Comparison of ENCODE assay signal across 9 mouse cellular contexts in the genomic region with DNA sequence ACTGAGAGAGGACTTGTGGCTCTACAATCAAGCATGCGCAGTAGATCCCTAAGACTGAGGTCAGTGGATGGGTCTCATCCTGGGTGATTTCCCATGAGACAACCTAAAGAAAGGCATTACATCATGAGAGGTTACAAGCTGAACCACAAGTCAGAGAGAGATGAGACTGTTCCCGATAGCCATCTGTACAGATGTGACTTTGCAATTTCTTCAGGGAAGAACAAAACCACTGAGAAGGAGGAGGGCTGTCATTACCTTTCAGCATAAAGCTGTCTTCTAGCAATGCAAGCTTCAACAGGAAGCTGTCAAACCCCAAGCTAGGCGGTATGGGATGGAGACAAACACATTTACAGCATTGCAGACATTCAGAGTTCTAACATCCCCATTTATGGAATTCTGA.
DNase-seq lines count a peak whose midpoint lies in the region; ATAC-seq lines count a peak whose summit lies in the region.
"Had no signal": no experiment of that assay in that cellular context is flagged by ENCODE, and none has a peak within 500 bp of the region (broad histone marks: within the 10 kb centered on the region; RNA-seq: fewer than 3 reads in every experiment).

No protein-coding gene starts in this region.

- intact Hi-C loops in left cerebral cortex, postnatal 4 days (cut with DNase I): no loop called here

- peak overlapping the region; percentile 72 for H3K4me2 ChIP-seq in heart, embryonic 11.5 days
- peak overlapping the region; percentile 85 for H3K4me2 ChIP-seq in forebrain, embryonic 14.5 days (ENCODE audit: low read length)
- peak overlapping the region; percentile 28; the same call in 1 of the 2 replicates for H3K4me2 ChIP-seq in liver, embryonic 16.5 days (ENCODE audit: low read depth, low read length)

- no peak for DNase-seq in heart, adult 9 months (ENCODE audit: low spot score in 2 of 2)
- DNase-seq in 416B (ENCODE audit: low read depth): peak; percentile 66
- DNase-seq in forebrain, embryonic 14.5 days (ENCODE audit: low spot score): no peak
- DNase-seq in spleen, adult 18-20 months: no peak
- no peak for DNase-seq in left cerebral cortex, postnatal 4 days
- DNase-seq in right cerebral cortex, postnatal 10 days (ENCODE audit: low spot score in 2 of 2): no peak
- DNase-seq: thymus, postnatal 25 days had no signal

- WGBS in heart, embryonic 11.5 days (ENCODE audit: insufficient replicate concordance): 62% methylated on average over 3 of the region's 3 CpGs
- 83% methylated on average over 3 of the region's 3 CpGs for WGBS in forebrain, embryonic 14.5 days
- WGBS in liver, embryonic 16.5 days (ENCODE audit: insufficient replicate concordance): 21% methylated on average over 3 of the region's 3 CpGs

- H3K4me3 ChIP-seq in heart, embryonic 11.5 days (ENCODE audit: low read depth, low read length): no peak overlapping the region
- peak overlapping the region; percentile 64 for H3K4me3 ChIP-seq in forebrain, embryonic 14.5 days (ENCODE audit: low read depth, low read length)
- H3K4me3 ChIP-seq in liver, embryonic 16.5 days (ENCODE audit: low read depth, low read length): no peak overlapping the region

- no peaks in the 10 kb centered on the region for H3K9me3 ChIP-seq in heart, embryonic 11.5 days (replicated peaks; ENCODE audit: control insufficient read depth, low read length)
- H3K9me3 ChIP-seq in forebrain, embryonic 14.5 days (replicated peaks; ENCODE audit: control insufficient read depth, low read length): no peaks in the 10 kb centered on the region
- H3K9me3 ChIP-seq in liver, embryonic 16.5 days (replicated peaks; ENCODE audit: control insufficient read depth, low read length): no peaks in the 10 kb centered on the region

- no peaks in the 10 kb centered on the region for H3K27me3 ChIP-seq in heart, embryonic 11.5 days (ENCODE audit: control insufficient read depth, insufficient read depth, low read length)
- H3K27me3 ChIP-seq in forebrain, embryonic 14.5 days (replicated peaks; ENCODE audit: control insufficient read depth, insufficient read depth, low read length): no peaks in the 10 kb centered on the region
- no peaks in the 10 kb centered on the region for H3K27me3 ChIP-seq in liver, embryonic 16.5 days (ENCODE audit: control insufficient read depth, insufficient read depth, low read depth, low read length)

- peak overlapping the region; percentile 91 for H3K27ac ChIP-seq in heart, embryonic 11.5 days (ENCODE audit: low read depth, low read length)
- no peak overlapping the region for H3K27ac ChIP-seq in forebrain, embryonic 14.5 days (ENCODE audit: low read depth, low read length)
- peak overlapping the region; percentile 18; the same call in 1 of the 2 replicates for H3K27ac ChIP-seq in liver, embryonic 16.5 days (ENCODE audit: low read length)

- H3K4me1 ChIP-seq in heart, embryonic 11.5 days (ENCODE audit: control insufficient read depth, insufficient read depth, low read length): peaks cover 48% of the 10 kb centered on the region
- peaks cover 23% of the 10 kb centered on the region for H3K4me1 ChIP-seq in forebrain, embryonic 14.5 days (ENCODE audit: control insufficient read depth, insufficient read depth, low read length)
- no peaks in the 10 kb centered on the region; the same call in none of the 2 replicates for H3K4me1 ChIP-seq in liver, embryonic 16.5 days (ENCODE audit: control insufficient read depth, low read depth, low read length)

- no peak for ATAC-seq in heart, embryonic 11.5 days (replicated peaks; ENCODE audit: insufficient number of reproducible peaks, low FRiP score, low TSS enrichment)
- ATAC-seq in forebrain, embryonic 14.5 days: no peak
- no peak for ATAC-seq in liver, embryonic 16.5 days (ENCODE audit: low read depth)

- no peaks in the 10 kb centered on the region for H3K36me3 ChIP-seq in heart, embryonic 11.5 days (ENCODE audit: control insufficient read depth, insufficient read depth, low read length)
- no peaks in the 10 kb centered on the region; the same call in 1 of the 2 replicates for H3K36me3 ChIP-seq in forebrain, embryonic 14.5 days (ENCODE audit: control insufficient read depth, insufficient read depth, low read length)
- H3K36me3 ChIP-seq in liver, embryonic 16.5 days (ENCODE audit: control insufficient read depth, insufficient read depth): no peaks in the 10 kb centered on the region

- no peak overlapping the region for H3K9ac ChIP-seq in heart, embryonic 11.5 days (ENCODE audit: low read depth, low read length)
- peak overlapping the region; percentile 36 for H3K9ac ChIP-seq in forebrain, embryonic 14.5 days (ENCODE audit: low read length)
- H3K9ac ChIP-seq in liver, embryonic 16.5 days (ENCODE audit: low read depth, low read length): no peak overlapping the region

Comparison
In these comparisons a context has a peak if more than half of its experiments do, and no peak if none do; other contexts are left out.
1. H3K4me2 ChIP-seq: peak in every context shown above with its lines; median percentile 85 in forebrain, embryonic 14.5 days; 72 in heart, embryonic 11.5 days; 28 in liver, embryonic 16.5 days.